18 mouse cellular contexts compared by ENCODE assay signal in genomic region chr6:38901636-38902035, GRCm38 (mm10). TPM values are rescaled to one million over a fixed set of nuclear protein-coding genes. Genes with fewer than 3 reads are reported as not detected.
DNase-seq lines count a peak whose midpoint lies in the region; ATAC-seq and TF ChIP-seq lines count a peak whose summit lies in the region.
"Had no signal": no experiment of that assay in that cellular context is flagged by ENCODE, and none has a peak within 500 bp of the region (broad histone marks: within the 10 kb centered on the region; RNA-seq: fewer than 3 reads in every experiment).

No protein-coding gene starts in this region.

- H3K9me3 ChIP-seq in intestine, postnatal 0 days (ENCODE audit: control insufficient read depth): no peaks in the 10 kb centered on the region
- H3K9me3 ChIP-seq in liver, embryonic 15.5 days (replicated peaks): no peaks in the 10 kb centered on the region
- H3K9me3 ChIP-seq in hindbrain, embryonic 11.5 days (ENCODE audit: control insufficient read depth, low read length): no peaks in the 10 kb centered on the region
- H3K9me3 ChIP-seq: embryonic facial prominence, embryonic 13.5 days; heart, embryonic 13.5 days; hindbrain, embryonic 13.5 days; lung, embryonic 15.5 days had no signal

- H3K27ac ChIP-seq in intestine, postnatal 0 days (ENCODE audit: low read depth, low read length): peak overlapping the region; percentile 65; the same call in 1 of the 2 replicates
- peak overlapping the region; percentile 96 for H3K27ac ChIP-seq in liver, embryonic 15.5 days (replicated peaks)
- no peak overlapping the region for H3K27ac ChIP-seq in hindbrain, embryonic 11.5 days (ENCODE audit: low read depth, low read length)
- H3K27ac ChIP-seq: embryonic facial prominence, embryonic 13.5 days; heart, embryonic 13.5 days; hindbrain, embryonic 13.5 days; lung, embryonic 15.5 days had no signal

- H3K27me3 ChIP-seq in intestine, postnatal 0 days (replicated peaks; ENCODE audit: control insufficient read depth, insufficient read depth, low read length): no peaks in the 10 kb centered on the region
- no peaks in the 10 kb centered on the region for H3K27me3 ChIP-seq in liver, embryonic 15.5 days
- H3K27me3 ChIP-seq in myocyte (ENCODE audit: control insufficient read depth, insufficient read depth, insufficient read length): no peaks in the 10 kb centered on the region
- no peaks in the 10 kb centered on the region for H3K27me3 ChIP-seq in hindbrain, embryonic 11.5 days (ENCODE audit: control insufficient read depth, insufficient read depth, low read length)
- H3K27me3 ChIP-seq: embryonic facial prominence, embryonic 13.5 days; heart, embryonic 13.5 days; hindbrain, embryonic 13.5 days; lung, embryonic 15.5 days had no signal

- 34% methylated on average over 3 of the region's 3 CpGs for WGBS in intestine, postnatal 0 days
- WGBS in liver, embryonic 15.5 days (ENCODE audit: insufficient replicate concordance): 12% methylated on average over 3 of the region's 3 CpGs
- WGBS in hindbrain, embryonic 11.5 days: 80% methylated on average over 3 of the region's 3 CpGs

- no peak for ATAC-seq in intestine, postnatal 0 days
- ATAC-seq in liver, embryonic 15.5 days (ENCODE audit: insufficient read depth): no peak
- ATAC-seq in hindbrain, embryonic 11.5 days (ENCODE audit: low FRiP score): no peak
- ATAC-seq: forebrain, embryonic 14.5 days had no signal

- TF ChIP-seq CTCF in intestine, postnatal 0 days (IDR thresholded peaks at IDR 0.05; ENCODE audit: low read depth): no peak

- H3K9ac ChIP-seq in intestine, postnatal 0 days (ENCODE audit: low read depth, low read length): no peak overlapping the region
- peak overlapping the region; percentile 42 for H3K9ac ChIP-seq in liver, embryonic 15.5 days
- no peak overlapping the region for H3K9ac ChIP-seq in hindbrain, embryonic 11.5 days (ENCODE audit: low read depth, low read length)
- H3K9ac ChIP-seq: embryonic facial prominence, embryonic 13.5 days; heart, embryonic 13.5 days; hindbrain, embryonic 13.5 days; lung, embryonic 15.5 days had no signal

- no peaks in the 10 kb centered on the region for H3K79me2 ChIP-seq in myocyte (ENCODE audit: control insufficient read depth, insufficient read depth)

- no peak overlapping the region for H3K4me2 ChIP-seq in intestine, postnatal 0 days (replicated peaks; ENCODE audit: low read depth)
- H3K4me2 ChIP-seq in liver, embryonic 15.5 days: peak overlapping the region; percentile 70
- peak overlapping the region; percentile 57 for H3K4me2 ChIP-seq in myocyte (ENCODE audit: low read depth)
- no peak overlapping the region for H3K4me2 ChIP-seq in hindbrain, embryonic 11.5 days (replicated peaks; ENCODE audit: low read depth, low read length)
- H3K4me2 ChIP-seq: embryonic facial prominence, embryonic 13.5 days; hindbrain, embryonic 13.5 days; lung, embryonic 15.5 days; midbrain, embryonic 11.5 days had no signal

- TF ChIP-seq POLR2A in myocyte (IDR thresholded peaks at IDR 0.05; ENCODE audit: insufficient read length, low read depth): no peak

- peak; percentile 28 for DNase-seq in kidney, adult 9 months
- DNase-seq in kidney, adult 18-20 months: no peak
- DNase-seq in layer of hippocampus, adult 9-11 months: no peak
- no peak for DNase-seq in hindbrain, embryonic 11.5 days (ENCODE audit: low spot score)
- DNase-seq: adrenal gland, postnatal 10 days; cerebellum, adult 9-10 months; heart, postnatal 14 days; kidney, postnatal 4 days; lung, postnatal 4 days had no signal

- no peaks in the 10 kb centered on the region for H3K36me3 ChIP-seq in intestine, postnatal 0 days (ENCODE audit: control insufficient read depth, insufficient read depth)
- H3K36me3 ChIP-seq in liver, embryonic 15.5 days (replicated peaks): no peaks in the 10 kb centered on the region
- H3K36me3 ChIP-seq in myocyte (ENCODE audit: control insufficient read depth, insufficient read depth): no peaks in the 10 kb centered on the region
- no peaks in the 10 kb centered on the region for H3K36me3 ChIP-seq in hindbrain, embryonic 11.5 days (ENCODE audit: control insufficient read depth, insufficient read depth, low read length)
- H3K36me3 ChIP-seq: embryonic facial prominence, embryonic 13.5 days; heart, embryonic 13.5 days; hindbrain, embryonic 13.5 days; lung, embryonic 15.5 days had no signal

- no peak overlapping the region for H3ac ChIP-seq in myocyte (ENCODE audit: control insufficient read depth, insufficient read length)

- H3K4me1 ChIP-seq in intestine, postnatal 0 days (replicated peaks; ENCODE audit: control insufficient read depth, insufficient read depth, low read length): peaks cover 7% of the 10 kb centered on the region; the same call in 1 of the 2 replicates
- H3K4me1 ChIP-seq in liver, embryonic 15.5 days (replicated peaks): peaks cover 67% of the 10 kb centered on the region
- H3K4me1 ChIP-seq in hindbrain, embryonic 11.5 days (replicated peaks; ENCODE audit: control insufficient read depth, insufficient read depth, low read length): no peaks in the 10 kb centered on the region

- H3K4me3 ChIP-seq in intestine, postnatal 0 days (ENCODE audit: low read depth, low read length): no peak overlapping the region
- 0 out of 2 replicates have a peak overlapping the region, but pooled peaks have one; percentile 36 for H3K4me3 ChIP-seq in liver, embryonic 15.5 days (replicated peaks)
- H3K4me3 ChIP-seq in myocyte: no peak overlapping the region
- no peak overlapping the region for H3K4me3 ChIP-seq in hindbrain, embryonic 11.5 days (ENCODE audit: low read depth, low read length)
- H3K4me3 ChIP-seq: embryonic facial prominence, embryonic 13.5 days; heart, embryonic 13.5 days; hindbrain, embryonic 13.5 days; lung, embryonic 15.5 days had no signal

TF ChIP-seq in myocyte, 11 proteins besides CTCF, POLR2A, EP300 and RAD21:
- TF ChIP-seq TCF12 (IDR thresholded peaks at IDR 0.05; ENCODE audit: insufficient read depth, poor library complexity, severe bottlenecking) (no peak), USF1 (IDR thresholded peaks at IDR 0.05; ENCODE audit: low read depth) (no peak), E2F4 (IDR thresholded peaks at IDR 0.05; ENCODE audit: insufficient read depth) (no peak), REST (IDR thresholded peaks at IDR 0.05; ENCODE audit: insufficient read depth, insufficient read length) (no peak), MYOG (IDR thresholded peaks at IDR 0.05; ENCODE audit: control insufficient read depth in 1 of 3, insufficient read depth in 1 of 3, insufficient read length in 2 of 3, low read depth in 2 of 3) (no peak), POLR2AphosphoS2 (IDR thresholded peaks at IDR 0.05; ENCODE audit: insufficient read length, low read depth) (no peak), MAX (IDR thresholded peaks at IDR 0.05; ENCODE audit: low read depth) (no peak), SRF (IDR thresholded peaks at IDR 0.05; ENCODE audit: control insufficient read depth, insufficient read length, low read depth) (no peak), MYOD1 (IDR thresholded peaks at IDR 0.05; ENCODE audit: control insufficient read depth in 1 of 3, insufficient read length in 2 of 3, low read depth in 2 of 3) (no peak), CEBPB (IDR thresholded peaks at IDR 0.05; ENCODE audit: insufficient read depth, poor library complexity, severe bottlenecking) (no peak), TCF3 (IDR thresholded peaks at IDR 0.05; ENCODE audit: insufficient read length, low read depth) (no peak)

RNA-seq across cellular contexts. Expression of gene Hipk2, which starts 25.7 kb away (rescaled TPM):
- 12.0 and 15.4 TPM in 2 replicates for polyA plus RNA-seq in intestine, postnatal 0 days (2015; fragmentation: Nextera tagmentation; extraction: Ambion mirVana)
- polyA plus RNA-seq in liver, embryonic 15.5 days (2015; fragmentation: Nextera tagmentation; extraction: Ambion mirVana): 18.0 and 23.4 TPM in 2 replicates
- 11.3 TPM for polyA plus RNA-seq in myocyte (2012; fragmentation: generic; extraction: Trizol)
- 26.6 and 38.4 TPM in 2 replicates for polyA plus RNA-seq in hindbrain, embryonic 11.5 days (2014; fragmentation: Nextera tagmentation; extraction: Ambion mirVana)

RNA-seq across cellular contexts. Expression of gene Tbxas1, which starts 26.4 kb away (rescaled TPM):
- 2.1 and 2.9 TPM in 2 replicates for polyA plus RNA-seq in intestine, postnatal 0 days (2015; fragmentation: Nextera tagmentation; extraction: Ambion mirVana)
- 9.0 and 10.4 TPM in 2 replicates for polyA plus RNA-seq in liver, embryonic 15.5 days (2015; fragmentation: Nextera tagmentation; extraction: Ambion mirVana)
- polyA plus RNA-seq in myocyte (2012; fragmentation: generic; extraction: Trizol): not detected
- polyA plus RNA-seq in hindbrain, embryonic 11.5 days (2014; fragmentation: Nextera tagmentation; extraction: Ambion mirVana): 0.69 and 1.4 TPM in 2 replicates

Comparison
In these comparisons a context has a peak if more than half of its experiments do, and no peak if none do; other contexts are left out.
1. H3K4me2 ChIP-seq: peak in liver, embryonic 15.5 days (single experiment) and myocyte (single experiment); none in intestine, postnatal 0 days (single experiment) and hindbrain, embryonic 11.5 days (single experiment).